Mouse (Mus musculus): ENCODE results near the gene Kcnn4.

GRCm38 (mm10) chr7:24427168-24427567, 57.1 kb downstream of the Kcnn4 start:
- TF ChIP-seq CTCF (IDR thresholded peaks at IDR 0.05; ENCODE audit: borderline replicate concordance, insufficient read depth, low read depth, low read length) = no peak
- no peak for TF ChIP-seq POLR2A (IDR thresholded peaks at IDR 0.05; ENCODE audit: borderline replicate concordance, insufficient read depth, low read length)

Data from cerebellum, adult 2 months (tissue).